Mouse (Mus musculus) urinary bladder, postnatal 10 days (tissue): ENCODE results near the gene Cpd.
"Not testable (repeated sequence)": the region's sequence is repeated elsewhere in the genome, so short reads cannot be mapped to it uniquely, and the experiment has no call there.

Experiments used
- DNase-seq: peaks from one replicate; pipeline ENCODE4 v3.0.0; 2022; ENCODE audit warnings: low spot score

Cpd gene

GRCm38 (mm10) chr11:76847354-76847753 is 536 bp upstream of the Cpd start:
- DNase-seq, result no peak

- peak; percentile 14 for DNase-seq
Observed at GRCm38 (mm10) chr11:76846011-76846877, 574 bp downstream of the Cpd start.

DNA sequence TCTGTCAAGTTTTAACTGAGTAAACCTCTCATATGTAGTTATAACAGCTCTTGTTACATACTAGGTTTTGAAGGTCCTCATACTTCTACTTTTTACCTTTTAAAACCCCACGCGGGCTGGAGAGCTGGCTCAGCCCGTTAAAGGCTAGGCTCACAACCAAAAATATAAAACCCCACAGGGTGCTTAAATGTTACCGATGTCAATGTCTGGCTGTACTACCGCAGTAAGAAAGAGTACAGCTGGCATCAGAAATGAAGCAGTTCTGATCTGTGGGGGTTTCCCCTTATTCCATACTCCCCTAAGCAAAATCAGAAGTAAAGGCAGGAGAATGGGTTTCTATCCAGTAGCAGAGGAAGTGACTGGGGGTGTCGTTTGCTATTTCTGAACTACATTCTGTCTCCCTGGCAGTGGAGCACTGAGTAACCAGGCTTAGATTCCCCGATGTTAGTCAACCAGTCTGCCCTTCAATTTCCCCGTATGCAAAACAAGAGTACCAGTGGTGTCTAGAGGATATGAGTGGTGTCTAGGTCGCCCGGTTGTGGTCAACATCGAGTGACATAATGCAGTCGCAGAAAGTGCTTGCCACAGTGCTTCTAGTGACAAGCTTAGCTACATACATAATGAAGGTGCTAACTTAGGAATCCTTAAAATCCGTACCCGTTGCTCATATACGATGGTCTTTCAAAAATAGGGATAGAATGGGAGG is 1.4 kb downstream of the Cpd start:
- DNase-seq, result no peak

GRCm38 (mm10) chr11:76838573-76838972 is 8.2 kb downstream of the Cpd start:
- DNase-seq, result no peak

GRCm38 (mm10) chr11:76836317-76836716 is 10.5 kb downstream of the Cpd start:
- no peak for DNase-seq

GRCm38 (mm10) chr11:76835868-76836267 is 10.9 kb downstream of the Cpd start:
- DNase-seq, result no peak

GRCm38 (mm10) chr11:76834665-76835064 is 12.2 kb downstream of the Cpd start:
- no peak for DNase-seq

GRCm38 (mm10) chr11:76824885-76825265 is 21.9 kb downstream of the Cpd start:
- DNase-seq, result no peak

GRCm38 (mm10) chr11:76824238-76824884 is 22.5 kb downstream of the Cpd start:
- DNase-seq, result no peak

DNA sequence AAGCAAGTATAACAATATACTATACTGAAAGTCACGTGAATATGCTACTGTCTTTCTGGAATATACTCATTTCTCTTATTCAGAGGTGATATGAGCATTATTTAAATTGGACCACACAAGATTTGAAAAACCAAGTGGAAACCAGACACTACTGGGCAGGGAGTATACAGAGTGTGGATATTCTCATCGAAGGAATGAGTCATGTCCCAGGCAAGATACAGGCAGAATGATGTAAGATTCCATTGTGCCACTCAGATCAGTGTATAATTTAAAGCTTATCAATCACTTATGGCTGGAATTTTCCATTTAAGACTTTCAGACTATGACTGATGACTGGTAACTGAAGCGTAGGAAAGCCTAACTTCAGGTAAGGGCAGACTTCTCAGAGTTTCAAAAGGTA is 23.2 kb downstream of the Cpd start:
- DNase-seq, result no peak

GRCm38 (mm10) chr11:76821353-76821752 is 25.5 kb downstream of the Cpd start:
- DNase-seq, result no peak

DNA sequence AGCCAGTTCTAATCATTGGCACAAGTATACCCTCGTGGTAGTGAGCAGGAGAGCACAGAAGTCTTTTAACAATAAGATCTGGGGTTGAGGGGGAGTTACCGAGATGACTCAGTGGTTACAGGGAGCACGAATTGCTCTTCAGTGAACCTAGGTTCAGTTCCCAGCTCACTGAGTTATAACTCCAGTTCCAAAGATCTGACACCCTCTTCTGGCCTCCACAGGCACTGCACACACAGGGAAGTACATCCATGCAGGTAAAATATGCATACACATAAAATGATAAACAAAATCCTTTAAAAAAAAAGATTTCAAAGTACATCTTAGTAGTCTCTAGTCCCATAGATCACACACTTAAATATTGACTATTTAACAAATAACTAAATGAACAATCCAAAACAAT is 29.2 kb downstream of the Cpd start:
- no peak for DNase-seq

- no peak for DNase-seq
Observed at GRCm38 (mm10) chr11:76810706-76811495, 35.9 kb downstream of the Cpd start.

DNA sequence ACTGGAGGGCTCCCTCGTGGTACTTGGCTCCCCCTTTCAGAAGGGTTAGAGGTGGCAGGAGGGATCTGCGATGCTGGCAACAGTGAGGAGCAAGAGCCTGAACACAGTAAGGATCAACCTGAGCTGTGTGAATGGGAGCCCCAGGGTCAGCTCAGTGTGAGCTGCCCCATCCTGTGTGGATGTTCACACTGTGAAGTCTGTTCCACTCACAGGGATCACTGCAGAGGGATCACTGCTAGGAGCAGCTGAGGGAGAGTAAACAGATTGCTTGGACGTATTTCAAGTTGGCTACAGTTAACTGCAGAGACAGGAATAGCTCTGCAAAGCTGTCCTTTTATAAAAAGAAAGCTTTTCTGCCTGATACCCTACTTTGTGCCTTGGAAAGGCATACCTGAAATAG is 37.4 kb downstream of the Cpd start:
- no peak for DNase-seq

DNA sequence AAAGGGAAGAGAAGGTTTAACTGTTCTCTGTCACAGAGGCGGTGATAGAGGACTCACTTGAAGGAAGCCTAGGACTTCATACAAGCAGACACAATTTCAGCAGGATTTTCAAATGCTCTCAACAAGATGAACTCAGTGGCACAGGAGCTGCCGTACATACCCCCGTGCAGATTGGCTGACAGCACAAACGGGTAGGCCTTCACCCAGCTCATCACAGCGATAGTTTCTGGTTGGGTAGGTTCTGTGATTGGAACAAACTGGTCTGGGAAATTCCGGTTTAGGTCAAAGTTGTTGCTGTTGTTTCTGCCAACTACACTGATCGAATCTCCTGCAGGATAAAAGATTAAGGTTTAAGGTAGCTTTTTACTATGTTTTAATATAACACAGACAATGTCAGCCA is 38.3 kb downstream of the Cpd start:
- no peak for DNase-seq

DNA sequence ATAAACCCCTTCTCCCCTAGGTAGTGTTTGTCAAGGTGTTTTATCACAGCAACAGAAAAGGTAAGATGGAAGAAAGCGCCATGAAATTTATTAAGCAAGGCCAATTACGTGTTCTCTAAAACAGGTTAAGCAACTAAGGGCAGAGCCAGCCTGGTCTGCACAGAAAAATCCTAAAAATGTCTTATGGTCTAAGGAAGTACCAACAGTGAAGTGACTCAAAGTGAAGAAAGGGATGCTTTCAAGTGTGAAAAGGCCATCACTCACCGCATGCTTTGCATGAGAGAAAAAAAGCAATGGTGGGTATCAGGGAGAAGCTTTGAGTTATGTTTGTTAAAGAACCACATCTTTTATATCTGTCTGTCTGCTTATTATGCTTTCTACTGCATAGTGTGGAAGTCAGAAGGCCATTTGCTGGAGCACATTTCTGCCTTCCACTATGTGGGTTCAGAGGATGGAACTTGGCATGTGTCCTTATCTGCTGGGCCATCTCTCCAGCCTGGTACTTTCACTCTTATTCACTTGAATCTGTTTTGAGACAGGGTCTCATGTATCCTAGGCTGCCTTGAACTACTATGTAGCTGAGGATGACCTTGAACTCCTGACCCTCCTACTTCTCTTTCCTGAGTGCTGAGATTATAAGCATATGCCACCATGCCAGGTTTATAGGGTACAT is 39.7 kb downstream of the Cpd start:
- DNase-seq, result no peak

GRCm38 (mm10) chr11:76806026-76806425 is 40.8 kb downstream of the Cpd start:
- no peak for DNase-seq

GRCm38 (mm10) chr11:76805072-76805471 is 41.7 kb downstream of the Cpd start:
- not testable (repeated sequence) for DNase-seq

DNA sequence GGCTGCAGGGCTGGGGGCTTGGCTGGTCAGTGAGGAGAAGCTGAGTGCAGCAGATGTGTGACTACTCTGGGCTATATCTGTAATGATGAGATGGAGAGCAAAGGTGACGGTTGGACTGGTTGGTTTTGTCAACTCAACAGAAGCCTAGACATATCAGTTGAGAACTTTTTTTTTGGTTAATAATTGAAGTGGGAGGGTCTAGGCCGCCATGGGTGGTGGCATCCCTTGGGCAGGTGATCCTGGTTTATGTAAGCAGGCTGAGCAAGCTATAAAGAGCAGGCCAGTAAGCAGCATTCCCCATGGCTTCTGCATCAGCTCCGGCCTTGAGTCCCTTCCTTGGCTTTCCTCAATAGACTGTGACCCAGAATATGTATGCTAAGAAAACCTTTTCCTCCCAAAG is 43.6 kb downstream of the Cpd start:
- no peak for DNase-seq

DNA sequence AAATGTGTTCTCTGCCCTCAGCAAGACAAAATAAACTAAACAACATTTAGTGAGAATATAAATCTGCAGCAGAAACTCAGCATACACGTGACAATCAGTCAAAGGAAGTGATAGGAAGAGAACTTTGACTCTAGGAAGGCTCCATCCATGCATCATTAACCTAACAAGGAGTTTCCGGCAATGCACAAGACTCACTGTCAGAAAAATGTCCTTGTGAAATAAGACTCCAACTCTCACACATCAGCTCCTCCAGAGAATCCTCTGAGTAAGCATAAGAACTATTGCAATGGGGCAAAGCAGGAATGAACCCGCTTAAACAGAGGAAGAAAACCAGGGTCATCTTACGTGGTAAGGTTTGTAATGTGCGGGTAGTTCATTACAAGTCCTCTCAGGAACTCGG is 49.6 kb downstream of the Cpd start:
- DNase-seq, result no peak

DNA sequence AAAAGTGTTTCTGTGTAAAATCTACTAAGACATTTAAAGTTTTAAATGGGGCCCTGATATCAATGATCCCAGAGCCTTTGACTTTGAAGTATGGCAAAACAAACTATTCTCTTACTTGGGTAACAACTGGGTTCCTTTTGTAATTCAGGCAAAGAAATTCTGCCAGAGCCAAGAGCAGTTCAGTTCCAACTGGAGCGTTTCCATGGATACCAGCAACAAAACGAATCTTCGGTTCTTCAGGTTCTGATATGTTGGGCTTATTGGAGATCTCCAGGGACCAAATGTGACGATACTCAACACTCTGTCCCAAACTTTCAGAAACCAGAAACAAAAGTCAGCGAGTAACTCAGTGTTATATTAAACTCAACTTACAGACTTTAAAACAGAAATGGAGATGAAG is 51.5 kb downstream of the Cpd start:
- no peak for DNase-seq

GRCm38 (mm10) chr11:76791331-76791730 is 55.5 kb downstream of the Cpd start:
- DNase-seq, result no peak
